Mouse (Mus musculus): Measurements from ENCODE around the gene 2410137M14Rik. TPM values are rescaled to one million over a fixed set of nuclear protein-coding genes. Genes with fewer than 3 reads are reported as not detected.
A peak's percentile ranks its signal among the peaks of the same experiment; 100 is the strongest.

The 2410137M14Rik gene
- total and polyA plus RNA-seq, 3 experiments, result 0.40 TPM; not detected in 2

- H3K9ac ChIP-seq (ENCODE audit: insufficient read depth, low read depth), result no peak overlapping the region
- dilution Hi-C loops (cut with MboI; ENCODE audit: extremely low pct_ligation_motif_present, extremely low pct_unique_long_range_greater_than_20kb, low sequenced_read_pairs), result no loop called here
- in situ Hi-C loops (cut with MboI; ENCODE audit: low pct_ligation_motif_present, low pct_unique_long_range_greater_than_20kb, low sequenced_read_pairs), result no loop called here
- peak overlapping the region in 1 of 3 experiments; percentile 63 for H3K4me3 ChIP-seq (replicated peaks in 1 of 3; ENCODE audit: low read depth in 2 of 3, low read length in 2 of 3, poor library complexity in 1 of 3)
- no peak overlapping the region for H3K27ac ChIP-seq (ENCODE audit: insufficient read depth, low read depth)
- DNase-seq (ENCODE audit: extremely low read depth), result no peak
- no peaks in the 10 kb centered on the region for H3K79me2 ChIP-seq (replicated peaks; ENCODE audit: control insufficient read depth, extremely low read depth, insufficient read depth, poor library complexity, severe bottlenecking)
- H3K27me3 ChIP-seq (replicated peaks), result no peaks in the 10 kb centered on the region
- no peaks in the 10 kb centered on the region for H3K36me3 ChIP-seq (replicated peaks in 1 of 2; ENCODE audit: control insufficient read depth in 1 of 2, insufficient read depth in 1 of 2, low read length in 1 of 2)
- no peak for TF ChIP-seq NELFE (IDR thresholded peaks at IDR 0.05; ENCODE audit: low read depth, low read length)
- H3K9me3 ChIP-seq (replicated peaks; ENCODE audit: low read length), result no peaks in the 10 kb centered on the region
- H3K4me2 ChIP-seq (ENCODE audit: insufficient read depth, low read depth, poor library complexity, severe bottlenecking), result no peak overlapping the region
- H3K4me1 ChIP-seq (ENCODE audit: control insufficient read depth in 1 of 2, insufficient read depth in 2 of 2), result peaks cover 1 to 10% of the 10 kb centered on the region in 2 experiments
Measured at GRCm38 (mm10) chr17:37028212-37028611, 47.2 kb upstream of the 2410137M14Rik start.

- peaks cover 6 to 17% of the 10 kb centered on the region in 2 experiments for H3K4me1 ChIP-seq (ENCODE audit: control insufficient read depth in 1 of 2, insufficient read depth in 2 of 2)
- in situ Hi-C loops (cut with MboI; ENCODE audit: low pct_ligation_motif_present, low pct_unique_long_range_greater_than_20kb, low sequenced_read_pairs), result no loop called here
Measured at GRCm38 (mm10) chr17:37027486-37027885, 46.4 kb upstream of the 2410137M14Rik start.

GRCm38 (mm10) chr17:37026425-37026824 is 45.4 kb upstream of the 2410137M14Rik start:
- no peak overlapping the region for H3K4me3 ChIP-seq (replicated peaks in 1 of 3; ENCODE audit: low read depth in 2 of 3, low read length in 2 of 3, poor library complexity in 1 of 3)
- no peak overlapping the region for H3K9ac ChIP-seq (ENCODE audit: insufficient read depth, low read depth)
- no peak for DNase-seq (ENCODE audit: extremely low read depth)
- in situ Hi-C loops (cut with MboI; ENCODE audit: low pct_ligation_motif_present, low pct_unique_long_range_greater_than_20kb, low sequenced_read_pairs) (no loop called here), dilution Hi-C loops (cut with MboI; ENCODE audit: extremely low pct_ligation_motif_present, extremely low pct_unique_long_range_greater_than_20kb, low sequenced_read_pairs) (no loop called here)
- H3K4me1 ChIP-seq (ENCODE audit: control insufficient read depth in 1 of 2, insufficient read depth in 2 of 2), result peaks cover 6 to 21% of the 10 kb centered on the region in 2 experiments
- TF ChIP-seq SMC3 (IDR thresholded peaks at IDR 0.05; ENCODE audit: low read depth, low read length) (no peak), POLR2AphosphoS2 (IDR thresholded peaks at IDR 0.05; ENCODE audit: low read depth, low read length) (no peak), IRF4 (IDR thresholded peaks at IDR 0.05; ENCODE audit: low read depth, low read length) (no peak), EP300 (IDR thresholded peaks at IDR 0.05; ENCODE audit: low read length) (no peak), USF1 (IDR thresholded peaks at IDR 0.05; ENCODE audit: low read depth, low read length) (no peak), KAT2A (IDR thresholded peaks at IDR 0.05; ENCODE audit: insufficient replicate concordance, low read length) (no peak), ZMIZ1 (IDR thresholded peaks at IDR 0.05; ENCODE audit: low read depth, low read length) (no peak), USF2 (conservative IDR thresholded peaks at IDR 0.05; ENCODE audit: low read depth, low read length) (no peak), MYC (IDR thresholded peaks at IDR 0.05; ENCODE audit: low read depth, low read length) (no peak), ETS1 (conservative IDR thresholded peaks at IDR 0.05; ENCODE audit: low read depth, low read length) (no peak), ZKSCAN1 (IDR thresholded peaks at IDR 0.05; ENCODE audit: borderline replicate concordance, low read depth, low read length) (no peak), MEF2A (IDR thresholded peaks at IDR 0.05; ENCODE audit: borderline replicate concordance, low read depth, low read length) (no peak), MAZ (IDR thresholded peaks at IDR 0.05; ENCODE audit: low read depth, low read length) (no peak)
- H3K4me2 ChIP-seq (ENCODE audit: insufficient read depth, low read depth, poor library complexity, severe bottlenecking), result no peak overlapping the region
- no peaks in the 10 kb centered on the region for H3K27me3 ChIP-seq (replicated peaks)
- no peaks in the 10 kb centered on the region for H3K79me2 ChIP-seq (replicated peaks; ENCODE audit: control insufficient read depth, extremely low read depth, insufficient read depth, poor library complexity, severe bottlenecking)
- H3K27ac ChIP-seq (ENCODE audit: insufficient read depth, low read depth), result no peak overlapping the region
- H3K36me3 ChIP-seq (replicated peaks in 1 of 2; ENCODE audit: control insufficient read depth in 1 of 2, insufficient read depth in 1 of 2, low read length in 1 of 2), result no peaks in the 10 kb centered on the region
- no peaks in the 10 kb centered on the region for H3K9me3 ChIP-seq (replicated peaks; ENCODE audit: low read length)

More at GRCm38 (mm10) chr17:37027486-37027885, 46.4 kb upstream of the 2410137M14Rik start:
- Histone ChIP-seq H3K9ac (ENCODE audit: insufficient read depth, low read depth) (no peak overlapping the region), H3K4me2 (ENCODE audit: insufficient read depth, low read depth, poor library complexity, severe bottlenecking) (no peak overlapping the region), H3K79me2 (replicated peaks; ENCODE audit: control insufficient read depth, extremely low read depth, insufficient read depth, poor library complexity, severe bottlenecking) (no peaks in the 10 kb centered on the region), H3K27ac (ENCODE audit: insufficient read depth, low read depth) (no peak overlapping the region), H3K27me3 (replicated peaks) (no peaks in the 10 kb centered on the region), H3K9me3 (replicated peaks; ENCODE audit: low read length) (no peaks in the 10 kb centered on the region), H3K4me3 (replicated peaks in 1 of 3; ENCODE audit: low read depth in 2 of 3, low read length in 2 of 3, poor library complexity in 1 of 3) (no peak overlapping the region), H3K36me3 (replicated peaks in 1 of 2; ENCODE audit: control insufficient read depth in 1 of 2, insufficient read depth in 1 of 2, low read length in 1 of 2) (no peaks in the 10 kb centered on the region)
- TF ChIP-seq JUND (conservative IDR thresholded peaks at IDR 0.05; ENCODE audit: low read depth, low read length), result no peak
- TF ChIP-seq JUN (IDR thresholded peaks at IDR 0.05; ENCODE audit: insufficient read depth, low read depth, low read length), result no peak
- TF ChIP-seq MAFK (IDR thresholded peaks at IDR 0.05; ENCODE audit: insufficient replicate concordance, low read length), result no peak
- no peak for TF ChIP-seq EP300 (IDR thresholded peaks at IDR 0.05; ENCODE audit: low read length)
- no peak for TF ChIP-seq TCF12 (IDR thresholded peaks at IDR 0.05; ENCODE audit: low read depth, low read length)
- no peak for TF ChIP-seq UBTF (IDR thresholded peaks at IDR 0.05; ENCODE audit: low read depth, low read length)
- no peak for TF ChIP-seq ZMIZ1 (IDR thresholded peaks at IDR 0.05; ENCODE audit: low read depth, low read length)
- no peak for TF ChIP-seq POLR2AphosphoS2 (IDR thresholded peaks at IDR 0.05; ENCODE audit: low read depth, low read length)
- no peak for TF ChIP-seq E2F4 (IDR thresholded peaks at IDR 0.05; ENCODE audit: insufficient replicate concordance, low read depth, low read length)
- dilution Hi-C loops (cut with MboI; ENCODE audit: extremely low pct_ligation_motif_present, extremely low pct_unique_long_range_greater_than_20kb, low sequenced_read_pairs), result no loop called here
- DNase-seq (ENCODE audit: extremely low read depth), result no peak
